Mouse (Mus musculus): ENCODE measurements around the gene Rab31.

DNA sequence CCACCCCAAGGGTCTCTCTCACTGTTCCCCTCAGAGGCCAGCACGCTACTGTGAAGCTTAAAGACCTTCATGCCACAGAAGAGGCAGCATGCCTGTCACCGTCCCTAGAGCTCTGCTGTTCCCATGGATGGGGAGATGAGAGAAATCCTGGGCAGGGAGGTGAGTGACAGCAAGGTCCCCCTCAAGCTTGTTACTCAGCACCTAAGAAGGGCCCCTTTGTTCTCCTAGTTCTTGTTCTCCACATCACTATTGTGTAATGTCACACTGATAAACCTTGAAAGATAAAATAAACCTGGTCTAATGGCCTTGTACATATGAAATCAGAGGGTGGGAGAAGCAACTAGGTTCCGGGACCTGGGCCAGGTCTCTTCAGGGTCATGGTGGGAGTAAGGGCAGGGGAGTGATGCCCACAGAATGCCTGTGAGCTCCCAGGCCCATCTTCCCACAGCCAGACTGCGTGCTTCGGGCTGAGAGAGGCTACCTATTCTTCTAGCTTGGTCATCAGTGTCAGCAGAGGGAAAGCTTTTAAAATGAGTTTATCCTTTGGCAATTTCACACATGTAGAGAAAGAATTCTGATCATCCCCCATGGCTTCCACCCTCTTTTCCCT is 90.4 kb downstream of the Rab31 start:
- no peak for TF ChIP-seq POLR2A (IDR thresholded peaks at IDR 0.05; ENCODE audit: control insufficient read depth, low read depth, low read length)
- no peak for TF ChIP-seq CTCF (IDR thresholded peaks at IDR 0.05; ENCODE audit: control insufficient read depth, insufficient read depth, insufficient replicate concordance, low read depth, low read length)
